Mouse (Mus musculus) heart, embryonic 16.5 days (tissue): ENCODE results near the gene Sympk. TPM values are rescaled to one million over a fixed set of nuclear protein-coding genes. Genes with fewer than 3 reads are reported as not detected.
"Not testable (repeated sequence)": the region's sequence is repeated elsewhere in the genome, so short reads cannot be mapped to it uniquely, and the experiment has no call there.

Experiments
- ATAC-seq: fragments of 200-750 bp; cut with Nextera tagmentation; replicated peaks from 2 replicates; pipeline ENCODE4 v1.8.0; 2017; ENCODE audit warnings: moderate number of reproducible peaks; ENCODE audit not compliant: insufficient read depth, low FRiP score; ENCODE audit errors: extremely low read depth
- H3K27ac ChIP-seq: fragments of 300-500 bp; sonication (generic); 2 replicates; pipeline ENCODE4 v1.5.1; 2014; ENCODE audit warnings: mild to moderate bottlenecking, low read length, control low read depth, moderate library complexity
- H3K27me3 ChIP-seq: fragments of 300-500 bp; sonication (generic); 2 replicates; pipeline ENCODE4 v1.6.1; 2014; ENCODE audit warnings: low read length, mixed read lengths; ENCODE audit not compliant: control insufficient read depth, insufficient read depth
- H3K36me3 ChIP-seq: fragments of 300-500 bp; sonication (generic); 2 replicates; pipeline ENCODE4 v1.6.1; 2014; ENCODE audit not compliant: control insufficient read depth, insufficient read depth
- H3K4me1 ChIP-seq: fragments of 300-500 bp; sonication (generic); 2 replicates; pipeline ENCODE4 v1.6.1; 2014; ENCODE audit warnings: low read length, mixed read lengths; ENCODE audit not compliant: control insufficient read depth, insufficient read depth
- H3K4me2 ChIP-seq: fragments of 300-500 bp; sonication (generic); 2 replicates; pipeline ENCODE4 v1.6.1; 2014; ENCODE audit warnings: low read depth, mild to moderate bottlenecking, control low read depth, low read length
- H3K4me3 ChIP-seq: fragments of 300-500 bp; sonication (generic); 2 replicates; pipeline ENCODE4 v1.5.1; 2014; ENCODE audit warnings: mild to moderate bottlenecking, control low read depth, low read length
- H3K9ac ChIP-seq: fragments of 300-500 bp; sonication (generic); 2 replicates; pipeline ENCODE4 v1.6.1; 2014; ENCODE audit warnings: low read length, control low read depth
- H3K9me3 ChIP-seq: fragments of 300-500 bp; sonication (generic); replicated peaks from 2 replicates; pipeline ENCODE4 v1.6.1; 2016; ENCODE audit warnings: low read length; ENCODE audit not compliant: control insufficient read depth
- WGBS: fragments of 180-500 bp; shearing (Covaris S2); extraction: QIAGEN DNeasy Blood & Tissue Kit; methylation state at CpG from one replicate; pipeline ENCODE4 v1.1.7; 2014; 5-methylcytosine and 5-hydroxymethylcytosine counted together
- polyA plus RNA-seq: library from polyadenylated mRNA; unstranded; fragments of >200 nt; fragmentation: Nextera tagmentation; extraction: Ambion mirVana; gene quantifications from 2 replicates; pipeline ENCODE4 v1.2.1, GENCODE M21; 2015

The Sympk gene
- polyA plus RNA-seq, 1 experiment from 2014 or later, result 25.3 TPM

- not testable (repeated sequence) for H3K4me3 ChIP-seq, H3K4me1 ChIP-seq, H3K4me2 ChIP-seq, ATAC-seq, H3K9ac ChIP-seq, H3K36me3 ChIP-seq, H3K9me3 ChIP-seq, H3K27ac ChIP-seq
- H3K27me3 ChIP-seq, result peaks cover 15% of the 10 kb centered on the region
- 60% methylated on average over 3 of the region's 3 CpGs for WGBS
Observed at GRCm38 (mm10) chr7:19071024-19071423, 46.8 kb downstream of the Sympk start.

- Histone ChIP-seq H3K27ac (no peak overlapping the region), H3K36me3 (peaks cover 3% of the 10 kb centered on the region), H3K9me3 (no peaks in the 10 kb centered on the region), H3K4me1 (peaks cover 20% of the 10 kb centered on the region), H3K27me3 (no peaks in the 10 kb centered on the region), H3K4me2 (no peak overlapping the region), H3K4me3 (no peak overlapping the region), H3K9ac (no peak overlapping the region)
- ATAC-seq, result no peak
- 73% methylated on average over 9 of the region's 9 CpGs for WGBS
Observed at GRCm38 (mm10) chr7:19073504-19073903, 49.3 kb downstream of the Sympk start.

- 90% methylated on average over 6 of the region's 6 CpGs for WGBS
- no peaks in the 10 kb centered on the region for H3K27me3 ChIP-seq
- H3K9me3 ChIP-seq, result no peaks in the 10 kb centered on the region
- no peak overlapping the region for H3K4me3 ChIP-seq
- H3K36me3 ChIP-seq, result peaks cover 7% of the 10 kb centered on the region
- ATAC-seq, result no peak
- H3K27ac ChIP-seq, result no peak overlapping the region
- no peak overlapping the region for H3K4me2 ChIP-seq
- H3K4me1 ChIP-seq, result peaks cover 20% of the 10 kb centered on the region
- H3K9ac ChIP-seq, result no peak overlapping the region
Observed at GRCm38 (mm10) chr7:19074494-19074893, 50.3 kb downstream of the Sympk start.

GRCm38 (mm10) chr7:19075231-19075630, 51.1 kb downstream of the Sympk start:
- WGBS, result 57% methylated on average over 5 of the region's 5 CpGs
- no peaks in the 10 kb centered on the region for H3K9me3 ChIP-seq

GRCm38 (mm10) chr7:19075723-19076585, 51.8 kb downstream of the Sympk start, which contains the start of gene Dmwd:
Gene Dmwd, plus strand, starts transcription at chr7:19076227.
- peaks cover 20% of the 10 kb centered on the region for H3K4me1 ChIP-seq
- no peaks in the 10 kb centered on the region for H3K27me3 ChIP-seq
- ATAC-seq, result peak; percentile 97
- peaks cover 19% of the 10 kb centered on the region for H3K36me3 ChIP-seq
- H3K9ac ChIP-seq, result peak within 1 kb of the TSS; percentile 95
- peak within 1 kb of the TSS; percentile 88 for H3K27ac ChIP-seq
- no peaks in the 10 kb centered on the region for H3K9me3 ChIP-seq
- peak within 1 kb of the TSS; percentile 84 for H3K4me2 ChIP-seq
- H3K4me3 ChIP-seq, result peak within 1 kb of the TSS; percentile 99
- WGBS, result under 1% methylated on average over 70 of the region's 91 CpGs

More at GRCm38 (mm10) chr7:19075231-19075630, 51.1 kb downstream of the Sympk start:
- Histone ChIP-seq H3K27ac (no peak overlapping the region), H3K4me3 (peak overlapping the region; percentile 99), H3K4me2 (peak overlapping the region; percentile 81), H3K36me3 (peaks cover 13% of the 10 kb centered on the region), H3K9ac (peak overlapping the region; percentile 48), H3K4me1 (peaks cover 20% of the 10 kb centered on the region), H3K27me3 (no peaks in the 10 kb centered on the region)
- no peak for ATAC-seq

GRCm38 (mm10) chr7:19076586-19076991, 52.4 kb downstream of the Sympk start:
- WGBS, result under 1% methylated on average over 22 of the region's 22 CpGs
- Histone ChIP-seq H3K9me3 (no peaks in the 10 kb centered on the region), H3K27me3 (no peaks in the 10 kb centered on the region), H3K4me3 (peak overlapping the region; percentile 99), H3K27ac (peak overlapping the region; percentile 88), H3K9ac (peak overlapping the region; percentile 95), H3K36me3 (peaks cover 24% of the 10 kb centered on the region), H3K4me2 (peak overlapping the region; percentile 84), H3K4me1 (peaks cover 21% of the 10 kb centered on the region)
- peak; percentile 1; the same call in 1 of the 2 replicates for ATAC-seq

GRCm38 (mm10) chr7:19077761-19078160, 53.6 kb downstream of the Sympk start:
- no peaks in the 10 kb centered on the region for H3K9me3 ChIP-seq
- ATAC-seq, result no peak
- peak overlapping the region; percentile 99 for H3K4me3 ChIP-seq
- peaks cover 34% of the 10 kb centered on the region for H3K36me3 ChIP-seq
- H3K4me2 ChIP-seq, result peak overlapping the region; percentile 84
- H3K27ac ChIP-seq, result no peak overlapping the region
- no peaks in the 10 kb centered on the region for H3K27me3 ChIP-seq
- peaks cover 33% of the 10 kb centered on the region for H3K4me1 ChIP-seq
- H3K9ac ChIP-seq, result no peak overlapping the region; the same call in 1 of the 2 replicates
- 60% methylated on average over 14 of the region's 14 CpGs for WGBS

GRCm38 (mm10) chr7:19078732-19079131, 54.6 kb downstream of the Sympk start:
- Histone ChIP-seq H3K9ac (no peak overlapping the region), H3K27ac (no peak overlapping the region), H3K4me1 (peaks cover 42% of the 10 kb centered on the region), H3K9me3 (no peaks in the 10 kb centered on the region), H3K27me3 (no peaks in the 10 kb centered on the region), H3K4me2 (no peak overlapping the region), H3K4me3 (no peak overlapping the region), H3K36me3 (peaks cover 34% of the 10 kb centered on the region)
- WGBS, result 72% methylated on average over 3 of the region's 3 CpGs
- no peak for ATAC-seq

GRCm38 (mm10) chr7:19080451-19080950, 56.3 kb downstream of the Sympk start:
- Histone ChIP-seq H3K4me2 (no peak overlapping the region), H3K4me3 (no peak overlapping the region), H3K9me3 (no peaks in the 10 kb centered on the region), H3K36me3 (peaks cover 34% of the 10 kb centered on the region), H3K4me1 (peaks cover 54% of the 10 kb centered on the region), H3K27me3 (no peaks in the 10 kb centered on the region), H3K27ac (no peak overlapping the region), H3K9ac (no peak overlapping the region)
- 93% methylated on average over 19 of the region's 19 CpGs for WGBS
- no peak for ATAC-seq
